Mouse (Mus musculus) Muller cell, postnatal 12 days (primary cell): Measurements from ENCODE around the gene Klhl22.

Experiments used
- DNase-seq: peaks from one replicate; pipeline ENCODE4 v3.0.0-alpha.2; 2015; ENCODE audit errors: inconsistent ontology term

Klhl22 gene

GRCm38 (mm10) chr16:17757756-17758155 is 1.7 kb upstream of the Klhl22 start:
- DNase-seq, result no peak

- DNase-seq, result no peak
Observed at GRCm38 (mm10) chr16:17758902-17759301, 516 bp upstream of the Klhl22 start.

- peak; percentile 69 for DNase-seq
Observed at GRCm38 (mm10) chr16:17759813-17760321, 449 bp downstream of the Klhl22 start.

GRCm38 (mm10) chr16:17760657-17761056 is 1.2 kb downstream of the Klhl22 start:
- DNase-seq, result peak; percentile 43

GRCm38 (mm10) chr16:17761074-17761473 is 1.7 kb downstream of the Klhl22 start:
- peak; percentile 35 for DNase-seq

GRCm38 (mm10) chr16:17764108-17764511 is 4.7 kb downstream of the Klhl22 start:
- DNase-seq, result no peak

GRCm38 (mm10) chr16:17768834-17769233 is 9.4 kb downstream of the Klhl22 start:
- no peak for DNase-seq

- peak; percentile 61 for DNase-seq
Observed at GRCm38 (mm10) chr16:17771117-17771865, 11.9 kb downstream of the Klhl22 start.

GRCm38 (mm10) chr16:17776828-17777227 is 17.4 kb downstream of the Klhl22 start:
- DNase-seq, result no peak

- no peak for DNase-seq
Observed at GRCm38 (mm10) chr16:17778223-17778622, 18.8 kb downstream of the Klhl22 start.

- DNase-seq, result peak; percentile 25
Observed at GRCm38 (mm10) chr16:17779692-17780091, 20.3 kb downstream of the Klhl22 start.

- DNase-seq, result no peak
Observed at GRCm38 (mm10) chr16:17785337-17785736, 25.9 kb downstream of the Klhl22 start.

GRCm38 (mm10) chr16:17792728-17793127 is 33.3 kb downstream of the Klhl22 start:
- DNase-seq, result no peak

- no peak for DNase-seq
Observed at GRCm38 (mm10) chr16:17794047-17794446, 34.6 kb downstream of the Klhl22 start.

- DNase-seq, result no peak
Observed at GRCm38 (mm10) chr16:17795643-17796042, 36.2 kb downstream of the Klhl22 start.

- DNase-seq, result no peak
Observed at GRCm38 (mm10) chr16:17796519-17796918, 37.1 kb downstream of the Klhl22 start.

- peak; percentile 75 for DNase-seq
Observed at GRCm38 (mm10) chr16:17796971-17797811, 37.8 kb downstream of the Klhl22 start, which contains the start of gene Scarf2. Gene Scarf2, plus strand, starts transcription at chr16:17797282.

GRCm38 (mm10) chr16:17797812-17798311 is 38.4 kb downstream of the Klhl22 start:
- DNase-seq, result peak; percentile 52

- peak; percentile 86 for DNase-seq
Observed at GRCm38 (mm10) chr16:17798321-17799180, 39.1 kb downstream of the Klhl22 start.

- no peak for DNase-seq
Observed at GRCm38 (mm10) chr16:17799584-17799983, 40.2 kb downstream of the Klhl22 start.

GRCm38 (mm10) chr16:17801777-17802455 is 42.5 kb downstream of the Klhl22 start:
- DNase-seq, result no peak
